Mouse (Mus musculus) cerebellum, adult 9-10 months (tissue): ENCODE results near the gene Plekhh3.
"Not testable (repeated sequence)": the region's sequence is repeated elsewhere in the genome, so short reads cannot be mapped to it uniquely, and the experiment has no call there.

Experiments used
- DNase-seq: peaks from one replicate; pipeline ENCODE4 v3.0.0; 2022

Gene Plekhh3

GRCm38 (mm10) chr11:101170354-101170810 lies 769 bp downstream of the Plekhh3 start, which contains the start of gene Cntnap1:
Cntnap1 (plus strand) TSS chr11:101170523.
- DNase-seq, result peak; percentile 75

DNA sequence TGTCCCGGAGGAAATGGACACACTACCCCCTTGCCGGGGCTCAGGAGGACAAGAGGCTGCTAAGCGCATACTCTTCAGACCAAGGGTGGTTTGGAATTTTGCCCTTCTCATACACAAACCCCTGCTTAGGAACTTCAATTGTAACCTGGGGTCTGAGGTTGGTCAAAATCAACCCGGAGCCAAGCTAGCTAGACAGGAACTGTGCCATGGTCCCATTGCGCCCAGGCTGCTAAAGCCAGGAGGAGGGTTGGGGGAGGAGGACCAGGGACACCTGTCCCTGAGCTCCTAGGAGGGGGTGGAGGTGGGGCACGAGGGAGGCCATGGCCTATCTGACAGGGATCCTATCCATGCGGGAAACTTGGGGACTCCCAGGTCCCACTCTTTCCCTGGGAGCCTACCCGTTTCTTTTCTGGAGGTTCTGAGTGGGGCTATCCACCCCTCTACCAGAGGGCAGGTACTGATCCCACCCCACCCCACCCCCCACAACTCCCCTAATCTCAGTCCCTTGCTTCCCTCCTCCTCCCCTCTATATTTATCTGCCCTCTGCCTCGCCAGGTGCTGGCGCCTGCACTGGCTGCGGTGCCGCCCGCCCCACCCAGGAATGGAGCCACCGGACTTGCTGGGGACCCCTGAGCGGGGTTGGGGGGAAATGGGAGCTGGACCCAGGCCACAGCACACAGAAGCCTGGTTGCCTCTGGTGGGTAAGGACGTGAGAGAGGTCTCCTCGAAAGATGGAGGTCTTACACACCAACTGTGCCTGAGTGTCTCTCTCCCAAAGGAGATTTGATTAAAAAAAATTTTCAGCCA lies 1.6 kb downstream of the Plekhh3 start:
- DNase-seq, result peak; percentile 76

DNA sequence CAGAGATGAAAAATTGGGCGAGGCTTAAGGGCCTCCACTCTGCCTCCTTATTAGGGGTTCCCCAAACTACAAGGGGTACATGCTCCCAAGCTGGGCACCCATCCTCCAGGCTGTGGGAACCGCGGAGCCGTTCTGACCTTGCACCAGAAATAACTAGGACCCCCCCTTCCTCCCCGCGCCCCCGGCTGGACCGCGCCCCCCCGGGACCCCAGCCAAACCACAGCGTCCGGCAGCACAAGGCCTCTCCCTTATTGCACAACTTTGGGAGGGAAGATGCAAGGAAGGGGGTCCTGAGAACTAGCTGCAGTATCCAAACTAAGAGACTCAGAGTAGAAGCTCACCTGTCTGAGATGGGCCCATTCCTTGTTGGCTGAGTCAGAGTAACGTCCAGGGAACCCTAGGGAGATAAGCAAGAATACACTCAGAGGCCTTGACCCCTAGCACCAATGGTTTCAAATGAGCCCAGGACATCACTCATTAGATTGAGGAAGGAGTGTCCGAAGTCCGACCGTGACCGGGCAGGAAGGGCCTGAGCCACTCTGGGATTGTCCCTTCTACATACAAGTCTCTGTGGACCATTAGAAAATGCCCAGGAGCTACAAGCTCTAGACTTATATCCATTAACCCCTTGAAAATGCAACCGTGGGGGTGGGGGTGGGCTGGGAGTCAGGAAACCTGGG lies 2.7 kb downstream of the Plekhh3 start:
- peak; percentile 55 for DNase-seq

DNA sequence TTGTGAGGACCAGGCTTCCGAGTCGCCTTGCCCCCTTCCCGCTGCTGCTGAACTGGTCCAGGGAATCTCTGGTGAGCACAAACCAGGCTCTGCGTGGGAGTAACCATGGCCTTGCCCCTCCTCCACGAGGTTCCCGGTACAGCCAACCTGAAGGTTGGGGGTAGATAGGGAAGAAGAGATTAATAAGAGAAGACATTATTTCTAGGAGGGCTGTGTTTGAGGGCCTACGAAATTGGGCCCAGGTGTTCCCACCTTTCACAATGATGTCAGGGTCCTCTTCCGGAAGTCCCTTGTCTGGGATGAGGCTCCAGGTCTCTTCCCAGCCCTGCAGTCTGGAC lies 3.2 kb downstream of the Plekhh3 start:
- DNase-seq, result peak; percentile 34

DNA sequence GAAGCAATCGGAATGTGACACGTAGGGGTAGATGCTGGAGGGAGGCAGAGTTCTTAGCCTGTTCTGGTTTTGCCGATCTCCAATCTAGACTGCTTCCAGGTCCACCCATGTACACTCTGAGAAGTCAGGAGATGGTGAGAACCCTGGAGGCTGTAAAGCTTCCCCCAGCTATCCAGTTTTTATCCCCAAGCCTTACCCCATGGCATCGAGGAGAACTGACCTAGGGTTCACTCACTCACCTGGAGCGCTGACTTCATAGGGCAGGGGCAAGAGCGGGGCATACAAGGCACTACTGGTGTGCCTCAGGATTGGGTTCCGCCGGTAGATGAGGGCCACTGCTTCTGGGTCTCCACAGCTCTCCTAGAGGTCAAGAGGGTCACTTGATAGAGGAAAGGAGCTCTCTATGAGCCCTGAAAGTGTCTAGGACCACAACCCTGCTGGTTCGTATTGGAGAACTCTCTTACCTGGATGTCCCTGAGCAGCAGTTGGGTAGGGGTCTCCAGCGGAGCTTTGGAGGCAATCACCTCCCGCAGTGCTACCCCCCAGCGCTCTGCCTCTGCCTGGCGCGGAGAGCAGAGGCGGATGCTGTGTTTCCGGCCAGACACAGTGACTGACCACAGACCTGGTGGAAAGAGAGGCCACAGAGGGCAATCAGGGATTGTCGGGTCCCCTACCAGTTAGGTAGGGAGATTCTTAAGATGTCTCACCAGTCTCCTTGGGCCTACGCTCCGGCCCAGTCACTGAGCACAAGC lies 3.8 kb downstream of the Plekhh3 start:
- no peak for DNase-seq

- no peak for DNase-seq
These were observed 4.8 kb downstream of the Plekhh3 start for GRCm38 (mm10) chr11:101166357-101166756.

GRCm38 (mm10) chr11:101164677-101165580 lies 6.2 kb downstream of the Plekhh3 start:
- no peak for DNase-seq

GRCm38 (mm10) chr11:101164351-101164665 lies 6.8 kb downstream of the Plekhh3 start:
- no peak for DNase-seq

DNA sequence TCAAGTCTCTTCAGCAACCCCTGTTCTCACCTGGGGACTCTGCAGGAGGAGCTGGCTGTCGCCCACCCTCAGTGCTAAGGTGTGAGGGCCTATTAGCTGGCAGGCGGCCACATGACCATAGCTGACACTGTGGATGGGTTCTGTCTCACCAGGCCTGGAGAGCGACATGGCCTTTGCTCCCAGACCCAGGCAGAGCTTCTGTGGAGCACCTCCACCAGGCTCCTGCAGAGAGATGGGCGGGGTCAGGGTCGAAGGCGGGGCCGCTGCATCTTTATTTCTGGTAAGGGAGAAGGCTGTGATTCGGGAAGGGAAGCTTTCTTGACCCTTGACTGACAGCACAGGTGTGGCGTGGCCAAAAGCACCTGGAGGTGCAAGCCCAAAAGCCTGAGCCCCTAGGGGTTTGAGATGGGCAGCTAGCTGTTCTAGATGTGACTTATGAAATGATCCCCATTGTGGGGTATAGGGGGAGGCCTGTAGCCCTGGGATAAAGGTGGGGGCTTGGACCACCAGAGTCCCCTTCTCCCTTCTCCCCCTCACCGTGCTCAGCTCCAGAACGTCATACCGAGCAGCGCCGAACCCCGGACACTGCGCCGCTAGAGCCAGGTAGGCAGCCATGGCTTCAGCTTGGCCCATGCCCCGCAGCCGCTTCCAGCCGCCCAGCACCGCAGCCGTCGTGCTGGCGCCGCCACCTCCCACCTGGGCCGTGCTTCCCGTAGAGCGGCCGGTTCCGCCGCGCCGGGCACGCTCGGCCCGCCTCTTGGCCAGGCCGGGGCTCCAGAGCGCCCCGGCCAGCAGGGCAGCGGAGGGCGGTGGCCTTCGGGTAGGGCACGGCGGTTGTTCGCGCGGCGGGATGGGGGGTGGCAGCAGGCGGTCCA lies 7.4 kb downstream of the Plekhh3 start:
- DNase-seq, result no peak

DNA sequence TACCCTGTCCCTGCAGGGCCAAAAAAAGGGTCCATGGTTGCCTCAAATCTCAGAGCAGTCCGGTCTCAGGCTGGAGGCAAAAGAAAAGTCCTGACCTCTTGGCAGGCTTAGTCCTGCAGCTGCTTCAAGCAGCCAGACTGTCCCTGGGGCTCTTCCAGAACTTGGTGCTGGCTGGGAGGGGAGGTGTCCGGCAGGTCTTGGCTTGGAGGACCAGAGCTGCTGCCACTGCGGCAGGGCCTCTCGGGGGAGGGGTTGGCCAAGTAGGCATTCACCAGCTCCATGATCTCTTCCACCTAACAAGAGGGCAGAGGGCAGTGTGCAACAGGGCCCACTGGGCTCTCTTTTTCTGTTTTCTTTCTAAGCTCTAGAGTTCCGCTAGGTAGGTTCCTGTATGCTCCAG lies 8.4 kb downstream of the Plekhh3 start:
- DNase-seq, result no peak

GRCm38 (mm10) chr11:101162301-101162700 lies 8.8 kb downstream of the Plekhh3 start:
- DNase-seq, result no peak

- no peak for DNase-seq
These were observed 9.6 kb downstream of the Plekhh3 start for GRCm38 (mm10) chr11:101161551-101161950.

DNA sequence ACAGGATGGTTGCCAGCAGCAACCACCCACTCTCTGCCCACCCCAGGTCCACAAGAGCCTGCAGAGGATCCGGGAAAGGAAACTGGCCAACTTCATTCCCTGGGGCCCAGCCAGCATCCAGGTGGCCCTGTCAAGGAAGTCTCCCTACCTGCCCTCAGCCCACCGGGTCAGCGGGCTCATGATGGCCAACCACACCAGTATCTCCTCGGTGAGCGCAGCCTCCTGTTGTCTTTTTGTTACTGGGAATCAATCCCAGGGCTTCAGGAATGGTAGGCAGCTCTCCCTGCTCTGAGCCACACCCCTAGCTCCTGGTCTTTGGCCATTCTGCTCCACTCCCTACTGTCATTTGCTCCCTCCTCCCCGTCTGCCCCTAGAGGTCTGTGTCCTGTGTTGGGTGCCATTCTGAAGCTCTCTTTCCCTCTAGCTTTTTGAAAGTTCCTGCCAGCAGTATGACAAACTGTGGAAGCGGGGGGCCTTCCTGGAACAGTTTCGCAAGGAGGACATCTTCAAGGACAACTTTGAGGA lies 10.1 kb downstream of the Plekhh3 start:
- DNase-seq, result not testable (repeated sequence)

DNA sequence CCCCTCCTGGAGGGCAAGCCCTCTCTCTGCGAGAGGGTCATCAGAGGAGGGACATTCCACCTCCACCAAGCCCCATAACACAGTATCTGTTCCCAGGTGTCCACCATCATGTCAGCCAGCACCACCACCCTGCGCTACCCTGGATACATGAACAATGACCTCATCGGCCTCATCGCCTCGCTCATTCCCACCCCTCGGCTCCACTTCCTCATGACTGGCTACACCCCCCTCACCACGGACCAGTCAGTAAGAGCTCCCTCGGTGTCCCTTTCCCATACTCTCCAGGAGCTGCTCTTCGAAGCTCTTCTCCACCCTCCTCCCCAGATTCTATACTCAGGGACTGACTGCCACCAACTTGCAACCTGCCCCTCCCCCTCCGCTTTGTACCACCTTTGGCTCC lies 11.0 kb downstream of the Plekhh3 start:
- not testable (repeated sequence) for DNase-seq

- DNase-seq, result peak; percentile 85
These were observed 15.3 kb downstream of the Plekhh3 start, which contains the start of gene Tubg2 for GRCm38 (mm10) chr11:101155728-101156371. Tubg2 (plus strand) TSS chr11:101155907.

- no peak for DNase-seq
These were observed 16.0 kb downstream of the Plekhh3 start for GRCm38 (mm10) chr11:101155151-101155550.

DNA sequence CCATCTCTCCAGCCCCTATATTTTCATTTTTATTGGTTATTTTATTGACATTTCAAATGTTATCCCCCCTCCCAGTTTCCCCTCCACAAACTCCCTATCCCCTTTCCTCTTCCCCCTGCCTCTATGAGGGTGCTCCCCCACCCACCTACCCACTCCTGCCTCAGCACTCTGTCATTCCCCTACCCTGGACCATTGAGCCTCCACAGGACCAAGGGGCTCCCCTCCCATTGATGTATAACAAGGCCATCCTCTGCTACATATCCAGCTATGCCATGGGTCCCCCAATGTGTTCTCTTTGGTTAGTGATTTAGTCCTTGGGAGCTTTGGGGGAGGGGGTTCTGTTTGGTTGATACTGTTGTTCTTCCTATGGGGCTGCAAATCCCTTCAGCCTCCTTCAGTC lies 16.5 kb downstream of the Plekhh3 start:
- DNase-seq, result no peak

- DNase-seq, result no peak
These were observed 18.3 kb downstream of the Plekhh3 start for GRCm38 (mm10) chr11:101152825-101153224.

GRCm38 (mm10) chr11:101151063-101151462 lies 20.1 kb downstream of the Plekhh3 start:
- no peak for DNase-seq
